Mouse (Mus musculus) leukemia stem cell, adult 10-12 weeks (primary cell): ENCODE results near the gene Elavl2. TPM values are rescaled to one million over a fixed set of nuclear protein-coding genes. Genes with fewer than 3 reads are reported as not detected.

ENCODE experiments used
- polyA plus RNA-seq: library from polyadenylated mRNA; stranded (reverse); fragments of >175 nt; gene quantifications from 2 replicates; pipeline ENCODE4 v1.2.3, GENCODE M21; 2012; ENCODE audit warnings: low replicate concordance

The Elavl2 gene
- polyA plus RNA-seq, result not detected in 2 replicates

DNA sequence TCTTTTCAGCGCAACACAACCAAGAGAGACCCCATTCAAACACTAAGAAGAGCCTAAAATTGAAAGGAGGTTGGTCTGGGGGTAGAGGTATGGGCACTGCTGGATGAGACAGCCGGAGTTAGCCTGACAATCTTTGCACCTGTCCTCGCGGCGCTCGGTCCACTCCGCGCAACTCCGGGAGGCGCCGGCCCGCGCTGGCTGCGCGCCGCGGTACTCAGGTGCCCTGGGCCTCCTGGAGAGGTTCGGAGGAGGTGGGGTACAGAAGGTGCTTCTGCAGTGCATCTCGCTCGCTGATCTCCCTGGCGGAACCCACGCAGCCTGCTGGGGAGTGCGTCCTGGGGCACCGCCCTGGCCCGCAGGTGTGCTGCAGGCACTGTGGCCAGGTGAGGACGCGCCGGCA, at the start of gene Elavl2:
TSS of gene Elavl2 (minus strand) at position 363 of the 400 bp plus-strand sequence.

